Mouse (Mus musculus) gonadal fat pad, adult 2 months (tissue): ENCODE data around the gene Nucb2. TPM values are rescaled to one million over a fixed set of nuclear protein-coding genes. Genes with fewer than 3 reads are reported as not detected.

ENCODE experiments used
- DNase-seq: peaks from one replicate; pipeline ENCODE4 v3.0.0-alpha.2; 2012; ENCODE audit warnings: low read depth
- polyA plus RNA-seq: library from polyadenylated mRNA; depleted of rRNA; stranded (reverse); fragments of >200 nt; gene quantifications from 2 replicates; pipeline ENCODE4 v1.2.3, GENCODE M21; 2012; rRNA removed

Nucb2 gene
- 32.9 and 54.0 TPM in 2 replicates for polyA plus RNA-seq

DNA sequence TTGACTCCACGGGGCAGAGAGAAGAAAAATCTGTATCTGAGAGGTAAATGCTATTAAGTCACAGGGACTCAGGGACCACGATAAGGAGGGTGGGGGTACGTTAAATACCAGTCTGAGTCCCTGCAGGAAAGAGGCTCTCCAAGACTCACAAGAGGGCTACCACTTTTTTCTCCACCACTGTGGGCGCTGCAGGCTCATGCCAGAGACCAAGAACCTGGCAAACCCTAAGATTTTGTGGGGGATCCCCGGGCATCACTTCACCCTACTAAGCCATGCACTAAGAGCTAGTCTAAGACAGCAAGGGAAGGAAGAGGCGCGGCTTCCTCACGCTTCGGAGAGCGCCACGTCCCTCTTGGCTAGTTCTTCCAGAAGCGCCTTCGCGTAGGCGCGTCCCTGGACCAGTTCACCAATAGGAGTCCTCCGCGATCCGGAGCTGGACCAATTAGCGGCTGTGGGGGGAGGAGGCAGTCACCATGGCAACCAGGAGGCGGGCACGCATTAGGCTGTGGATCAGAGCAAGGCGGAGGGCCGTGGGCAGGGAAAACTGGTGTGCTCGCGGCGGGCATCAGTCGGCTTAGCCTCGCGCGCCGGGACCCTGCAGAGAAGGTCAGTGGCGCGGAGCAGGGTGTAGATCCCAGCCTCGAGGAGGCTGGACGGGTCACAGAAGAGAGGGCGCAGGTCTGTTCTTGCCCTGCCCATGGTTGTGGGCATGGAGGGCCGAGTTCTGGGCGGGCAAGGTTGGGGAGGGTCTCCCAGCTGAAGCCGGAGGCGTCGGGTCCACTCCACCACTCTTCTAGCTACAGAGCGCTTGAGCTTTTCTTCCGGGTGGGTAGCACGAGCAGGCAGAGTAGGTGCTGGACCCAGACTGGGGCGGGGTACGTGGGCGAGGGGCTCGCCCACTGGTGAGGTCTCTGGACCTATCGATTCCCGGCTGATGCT, at the start of gene Nucb2:
TSS of gene Nucb2 (plus strand) at position 491 of the 939 bp plus-strand sequence.
- no peak for DNase-seq

DNA sequence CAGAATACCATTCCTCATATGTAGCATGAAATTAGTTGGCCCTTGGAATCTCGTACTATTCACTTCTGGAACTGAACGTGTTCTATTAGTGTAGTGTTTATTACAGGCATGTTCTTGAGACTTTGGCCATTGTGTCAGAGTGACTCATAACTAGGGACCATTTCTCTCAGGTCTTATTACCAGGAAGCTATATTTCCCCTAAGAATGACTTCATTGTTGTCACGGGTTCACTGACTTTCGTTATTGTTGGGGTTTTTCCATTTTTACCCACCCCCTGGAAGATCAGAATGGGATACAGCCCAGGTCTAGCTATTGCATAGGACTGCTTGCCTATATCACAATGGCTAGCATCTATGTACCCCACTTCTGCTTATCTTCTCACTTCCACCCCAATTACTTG, 47.2 kb upstream of the Nucb2 start:
- no peak for DNase-seq

DNA sequence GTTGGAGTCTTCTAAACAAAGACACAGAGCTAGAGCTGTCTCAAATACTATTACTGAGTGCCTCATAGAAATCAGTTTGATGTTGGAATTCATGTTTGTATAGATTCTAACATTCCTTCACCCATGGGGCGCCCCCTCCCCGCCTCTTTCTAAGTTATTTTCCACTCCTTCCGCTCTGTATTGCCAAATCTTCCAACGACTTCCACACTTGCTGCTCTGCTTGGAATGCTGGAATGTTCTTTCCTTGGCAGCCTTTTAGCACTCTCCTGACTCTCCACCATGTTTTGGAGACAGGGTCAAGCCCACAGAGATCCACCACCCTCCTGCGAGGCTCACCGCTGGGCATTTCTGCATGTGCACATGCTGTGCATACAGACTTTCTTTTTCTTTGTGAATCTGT, 46.8 kb upstream of the Nucb2 start:
- DNase-seq, result no peak

DNA sequence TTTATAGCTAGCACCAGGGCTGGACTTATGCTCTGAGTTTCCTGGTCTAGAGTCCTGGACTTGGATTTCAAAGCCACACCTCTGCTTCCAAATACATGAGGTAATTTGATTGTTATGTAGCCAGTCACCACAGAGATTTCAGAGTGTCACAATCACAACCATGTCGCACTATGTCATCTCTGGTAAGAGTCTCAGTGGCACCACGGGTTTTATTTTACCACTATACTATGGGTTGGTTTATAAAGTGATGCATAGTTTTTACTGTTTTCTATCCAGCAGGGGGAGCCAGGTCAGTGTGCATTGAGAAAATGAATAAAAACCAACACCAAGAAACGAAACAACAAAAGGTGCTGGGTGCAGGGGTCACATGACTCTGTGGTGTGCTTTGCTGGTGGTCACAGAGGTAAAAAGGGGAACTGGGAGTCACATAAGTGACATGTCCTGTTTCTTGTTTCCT, 45.2 kb upstream of the Nucb2 start:
- DNase-seq, result no peak

DNA sequence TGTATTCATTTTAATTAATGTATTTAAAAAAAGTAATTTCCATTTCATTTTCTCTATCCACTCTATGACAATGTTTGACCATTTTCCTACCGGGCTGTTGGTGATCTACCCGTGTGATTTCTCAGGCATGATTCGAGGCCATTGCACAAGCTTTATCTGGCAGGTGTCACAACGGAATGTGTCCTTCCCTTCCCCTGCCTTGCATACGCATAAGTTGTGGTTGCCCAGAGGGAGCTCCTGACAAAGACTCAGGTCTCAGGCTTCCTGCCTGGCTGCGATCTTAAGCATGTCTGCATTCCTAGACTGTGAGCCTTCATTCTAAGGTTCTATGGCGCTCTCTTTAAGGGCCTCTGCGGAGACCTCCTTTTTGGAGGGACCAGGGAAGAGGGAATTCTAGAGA, 42.1 kb upstream of the Nucb2 start:
- no peak for DNase-seq

DNA sequence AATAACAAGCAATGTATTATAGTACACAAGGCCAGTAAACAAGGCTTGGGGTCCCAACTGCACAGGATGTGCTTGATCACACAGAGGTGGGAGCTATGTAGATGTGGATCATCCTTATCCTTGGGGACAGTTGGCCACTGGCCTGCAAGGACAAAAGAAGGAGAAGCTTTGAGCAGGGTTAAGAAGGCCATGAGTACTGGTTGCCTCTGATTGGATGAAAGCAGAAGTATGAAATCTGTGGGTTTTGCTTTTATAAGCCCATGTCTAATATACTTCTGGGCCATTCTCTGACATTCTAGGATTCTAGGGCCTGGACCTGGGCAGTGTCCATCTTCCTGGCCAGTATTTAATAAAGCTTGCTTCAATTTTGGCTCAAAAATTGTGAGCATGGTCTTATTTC, 28.3 kb upstream of the Nucb2 start:
- no peak for DNase-seq

DNA sequence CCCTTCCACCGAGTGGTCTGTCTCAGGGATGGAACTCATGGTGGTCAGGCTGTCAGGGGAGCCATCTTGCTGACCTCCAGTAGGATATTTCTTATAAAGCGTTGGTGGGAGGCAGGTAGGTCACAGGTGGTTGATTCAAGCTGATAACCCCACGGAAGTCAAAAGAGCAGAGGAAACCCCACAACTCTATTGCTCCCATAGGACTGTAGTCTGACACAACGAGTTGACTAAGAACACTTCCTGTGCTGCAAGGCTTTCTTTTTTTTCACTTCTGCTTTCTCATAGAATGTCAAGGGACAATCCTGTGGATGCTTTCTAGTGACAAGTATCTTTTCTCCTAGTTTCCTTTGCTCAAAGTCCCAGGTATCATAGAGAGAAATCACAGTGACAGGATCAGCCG, 27.9 kb upstream of the Nucb2 start:
- no peak for DNase-seq

DNA sequence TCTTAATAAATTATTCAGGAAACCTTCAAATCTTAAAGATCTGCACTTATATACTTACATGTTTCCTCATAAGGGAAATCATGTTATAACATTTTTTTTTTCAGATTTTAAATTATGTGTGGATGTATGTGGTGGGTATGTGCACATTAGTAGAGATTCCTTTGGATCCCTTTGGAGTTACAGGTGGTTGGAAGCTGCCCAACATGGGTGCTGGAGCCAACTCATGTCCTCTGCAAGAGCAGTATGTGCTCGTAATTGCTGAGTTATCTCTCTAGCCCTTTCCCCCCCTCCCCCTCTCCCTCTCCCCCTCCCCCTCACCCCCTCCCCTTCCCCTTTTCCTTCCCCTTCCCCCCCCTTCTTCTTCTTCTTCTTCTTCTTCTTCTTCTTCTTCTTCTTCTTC, 21.1 kb upstream of the Nucb2 start:
- no peak for DNase-seq

DNA sequence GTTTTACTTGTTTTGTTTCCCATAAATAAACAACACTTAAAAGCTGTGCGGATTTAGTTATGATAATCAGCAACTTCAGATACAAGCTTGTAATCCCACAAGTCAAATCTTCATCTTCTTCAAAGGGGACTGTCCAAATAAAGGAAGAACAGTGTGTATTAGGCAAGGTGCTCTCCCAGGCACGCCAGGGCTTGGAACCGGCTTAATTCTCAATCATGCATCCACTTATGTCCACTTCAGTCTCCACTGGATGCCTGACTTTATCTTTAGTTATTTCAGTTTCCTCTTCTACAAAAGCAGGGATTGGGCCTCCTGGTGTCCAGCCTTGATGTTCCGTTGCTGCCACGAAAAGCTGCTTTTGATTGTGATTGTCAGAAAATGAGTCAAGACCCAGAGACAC, 20.4 kb upstream of the Nucb2 start:
- no peak for DNase-seq

DNA sequence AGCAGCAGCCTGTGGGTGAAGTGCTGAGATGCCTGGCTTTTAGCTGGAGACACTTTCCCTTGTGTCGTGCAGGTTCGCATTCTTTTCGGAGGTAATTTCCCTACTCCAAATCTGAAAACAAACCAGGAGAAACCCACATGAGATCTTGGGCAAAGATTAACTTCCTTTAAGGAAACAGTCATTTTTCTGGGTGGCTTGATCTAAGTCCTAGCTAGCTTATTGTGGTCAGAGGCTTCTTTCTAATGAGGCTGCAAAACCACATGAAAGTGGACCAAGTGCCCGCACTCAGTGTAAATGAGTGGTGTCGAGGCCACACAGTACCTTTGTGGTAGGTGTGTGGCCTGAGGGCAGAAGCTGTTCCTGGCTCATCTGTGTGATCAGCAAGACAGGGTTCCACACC, 20.0 kb upstream of the Nucb2 start:
- DNase-seq, result no peak

DNA sequence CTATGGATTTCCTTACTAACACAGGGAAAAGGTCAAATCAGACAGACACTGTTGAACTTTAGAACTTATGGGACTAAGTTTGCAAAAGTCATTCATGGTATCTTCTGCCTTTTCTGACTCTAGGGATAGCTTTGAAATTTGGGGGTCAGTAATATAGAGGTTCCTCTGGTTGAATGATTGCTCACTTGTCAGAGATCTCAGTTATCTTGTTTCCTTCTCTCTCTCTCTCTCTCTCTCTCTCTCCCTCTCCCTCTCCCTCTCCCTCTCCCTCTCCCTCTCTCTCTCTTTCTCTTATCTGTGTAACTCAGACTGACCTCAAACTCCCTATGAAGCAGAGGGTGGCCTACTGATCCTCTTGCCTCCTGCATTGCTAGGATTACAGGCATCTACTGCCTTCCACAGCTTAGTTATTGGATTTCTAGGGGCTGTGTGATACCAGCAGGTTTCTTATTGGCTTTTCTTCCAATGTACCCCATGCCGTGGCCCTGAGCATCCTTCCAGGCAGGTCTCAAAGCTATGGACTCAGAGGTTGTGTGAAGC, 19.0 kb upstream of the Nucb2 start:
- DNase-seq, result no peak

DNA sequence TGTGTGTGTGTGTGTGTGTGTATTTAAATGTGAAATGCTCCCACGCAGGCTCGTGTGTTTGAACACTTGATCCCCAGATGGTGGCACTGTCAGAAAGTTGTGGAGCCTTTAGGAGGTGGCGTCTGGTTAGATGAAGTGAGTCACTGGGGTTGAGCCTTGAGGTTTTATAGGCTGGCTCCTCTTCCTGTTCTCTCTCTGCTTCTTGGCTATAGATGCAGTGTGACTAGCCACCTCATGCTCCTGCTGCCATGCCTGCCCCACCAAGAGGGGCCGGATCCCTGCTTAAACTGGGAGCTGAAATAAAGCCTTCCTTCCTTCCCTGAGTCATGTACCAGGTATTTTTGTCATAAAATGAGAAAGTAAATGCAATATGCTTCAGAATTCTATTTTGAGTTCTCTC, 13.1 kb upstream of the Nucb2 start:
- DNase-seq, result no peak

DNA sequence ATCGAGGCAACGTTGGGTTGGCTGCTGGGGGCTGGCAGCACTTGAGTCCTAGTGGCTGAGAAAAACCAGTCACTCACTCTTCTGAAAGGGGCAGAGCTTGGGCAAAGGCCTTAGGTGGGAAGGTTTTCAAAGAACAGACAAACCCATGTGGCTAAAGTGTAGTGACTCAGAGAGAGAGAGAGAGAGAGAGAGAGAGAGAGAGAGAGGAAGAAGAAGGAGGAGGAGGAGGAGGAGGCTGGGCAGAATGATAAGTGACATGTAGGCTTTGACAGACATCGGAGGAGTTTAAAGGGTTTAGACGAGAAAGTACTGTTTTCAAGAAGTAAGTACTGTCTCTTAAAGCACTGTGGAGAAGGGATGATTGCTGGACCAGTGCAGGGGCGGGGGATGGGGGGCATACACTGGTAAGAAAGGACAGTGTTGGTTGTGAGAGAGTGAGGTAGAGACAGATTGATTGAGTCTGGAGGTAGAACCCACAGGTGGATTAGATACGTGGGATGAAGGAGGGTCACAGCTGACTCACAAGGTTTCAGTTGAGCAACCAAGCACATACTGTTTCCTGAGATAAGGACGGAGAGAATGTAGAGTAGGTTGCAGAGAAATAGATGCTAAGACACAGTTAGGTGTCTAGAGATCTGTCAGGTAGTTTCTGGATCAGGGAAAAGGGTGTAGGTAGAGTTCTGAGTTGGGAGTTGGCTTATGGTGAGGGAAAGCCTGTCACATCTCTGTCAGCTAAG, 10.7 kb upstream of the Nucb2 start:
- DNase-seq, result no peak

DNA sequence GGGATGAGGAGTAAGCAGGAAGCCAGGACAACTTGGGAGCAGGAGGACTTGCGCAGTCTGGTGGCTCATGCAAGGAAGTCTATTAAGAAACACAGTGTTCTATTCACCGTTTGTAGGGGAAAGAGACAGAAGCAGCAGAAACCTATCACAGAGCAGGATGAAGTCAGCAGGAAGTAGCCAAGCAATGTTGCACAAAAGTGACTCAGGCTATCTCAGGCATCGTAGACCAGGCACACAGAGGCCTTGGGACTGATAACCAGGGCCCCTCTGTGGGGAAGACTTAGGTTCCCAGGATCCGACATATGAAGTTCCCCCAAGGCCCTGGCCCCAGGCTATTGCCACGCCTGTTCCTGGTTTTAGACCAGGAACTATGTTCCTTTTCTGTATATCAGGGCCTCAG, 9.6 kb upstream of the Nucb2 start:
- DNase-seq, result no peak

DNA sequence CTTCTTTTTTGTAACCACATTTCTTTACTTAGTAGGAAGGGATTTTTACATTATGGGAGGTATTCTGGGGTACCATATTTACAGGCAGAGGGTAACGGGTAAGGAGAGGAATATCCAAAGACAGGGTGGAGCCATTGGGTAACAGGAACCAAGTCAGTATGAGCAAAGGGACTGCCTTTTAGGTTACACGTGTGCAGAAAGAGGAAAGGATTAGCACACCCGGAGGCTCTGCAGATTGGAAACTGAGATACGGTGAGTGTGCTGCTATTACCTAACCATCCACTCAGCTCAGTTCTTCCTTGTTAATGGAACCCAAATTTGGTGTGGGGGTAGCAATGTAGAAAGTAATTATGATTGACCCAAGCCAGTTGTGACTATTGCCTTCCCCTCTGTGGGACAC, 7.4 kb upstream of the Nucb2 start:
- DNase-seq, result no peak

DNA sequence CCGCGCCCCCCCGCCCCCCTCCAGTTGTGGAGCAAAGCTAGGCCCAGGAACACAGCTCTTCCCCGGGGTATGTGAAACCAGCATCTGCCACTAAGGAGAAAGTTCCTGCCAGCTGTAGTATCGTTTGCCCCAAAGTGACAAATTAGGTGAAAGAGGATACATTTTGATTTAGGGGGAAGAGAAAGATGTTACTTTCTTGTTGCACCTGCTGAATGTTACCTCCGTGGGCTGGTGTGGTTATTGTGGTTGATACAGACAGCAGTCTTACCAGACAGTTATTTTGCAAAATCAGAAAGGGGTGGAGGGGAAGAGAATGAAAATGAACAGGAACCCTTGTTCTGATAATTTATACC, 625 bp downstream of the Nucb2 start:
- no peak for DNase-seq

DNA sequence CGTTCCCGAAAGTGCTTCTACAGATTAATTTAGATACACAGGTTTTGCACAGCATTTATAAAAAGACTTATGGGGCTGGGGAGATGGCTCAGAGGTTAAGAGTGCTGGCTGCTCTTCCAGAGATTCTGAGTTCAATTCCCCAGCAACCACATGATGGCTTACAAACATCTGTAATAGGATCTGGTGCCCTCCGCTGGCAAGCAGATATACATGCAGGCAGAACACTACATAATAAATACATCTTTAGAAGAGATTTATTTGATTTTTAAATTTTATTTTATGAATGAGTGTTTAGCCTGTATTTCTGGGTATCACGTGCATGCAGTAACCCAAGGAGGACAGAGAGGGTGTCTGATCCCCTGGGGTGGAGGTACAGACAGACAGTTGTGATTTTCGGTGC, 9.9 kb downstream of the Nucb2 start:
- DNase-seq, result no peak

DNA sequence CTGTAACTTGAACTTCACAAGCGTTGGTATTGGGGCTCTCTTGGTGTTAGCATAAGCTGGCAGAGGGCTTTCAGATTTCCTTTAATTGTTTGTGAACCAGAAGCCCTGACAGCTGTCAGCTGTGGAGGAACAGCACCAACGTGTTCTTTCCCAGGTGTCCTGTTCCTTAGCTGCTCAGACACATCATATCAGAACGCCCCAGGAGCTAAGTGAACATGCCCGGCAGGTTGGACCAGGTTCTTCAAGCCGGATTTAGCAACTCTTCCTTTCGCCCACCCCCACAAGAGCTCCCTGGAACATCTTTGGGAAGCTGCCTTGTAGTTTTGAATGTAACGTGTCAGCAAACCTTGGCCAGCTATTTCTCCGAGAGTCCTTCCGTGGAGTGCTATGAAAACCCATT, 10.4 kb downstream of the Nucb2 start:
- no peak for DNase-seq

DNA sequence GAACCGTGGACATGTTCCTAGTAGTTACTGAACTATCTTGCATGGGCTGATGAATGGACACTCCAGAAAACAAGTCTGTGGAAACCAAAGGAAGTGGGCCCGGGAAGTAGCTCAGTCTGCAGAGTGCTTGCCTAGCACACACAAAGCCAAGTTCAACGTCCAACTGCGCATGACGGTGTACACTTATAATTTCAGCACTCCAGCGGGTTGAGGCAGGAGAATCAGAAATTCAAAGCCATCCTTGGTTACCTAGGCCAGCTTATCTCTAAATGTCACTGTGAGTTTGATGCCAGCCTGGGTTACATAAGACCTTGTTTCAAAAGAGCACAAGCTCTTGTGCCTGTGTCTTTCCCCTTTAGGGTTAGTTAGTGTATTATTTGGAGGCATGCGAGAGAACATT, 10.9 kb downstream of the Nucb2 start:
- no peak for DNase-seq

DNA sequence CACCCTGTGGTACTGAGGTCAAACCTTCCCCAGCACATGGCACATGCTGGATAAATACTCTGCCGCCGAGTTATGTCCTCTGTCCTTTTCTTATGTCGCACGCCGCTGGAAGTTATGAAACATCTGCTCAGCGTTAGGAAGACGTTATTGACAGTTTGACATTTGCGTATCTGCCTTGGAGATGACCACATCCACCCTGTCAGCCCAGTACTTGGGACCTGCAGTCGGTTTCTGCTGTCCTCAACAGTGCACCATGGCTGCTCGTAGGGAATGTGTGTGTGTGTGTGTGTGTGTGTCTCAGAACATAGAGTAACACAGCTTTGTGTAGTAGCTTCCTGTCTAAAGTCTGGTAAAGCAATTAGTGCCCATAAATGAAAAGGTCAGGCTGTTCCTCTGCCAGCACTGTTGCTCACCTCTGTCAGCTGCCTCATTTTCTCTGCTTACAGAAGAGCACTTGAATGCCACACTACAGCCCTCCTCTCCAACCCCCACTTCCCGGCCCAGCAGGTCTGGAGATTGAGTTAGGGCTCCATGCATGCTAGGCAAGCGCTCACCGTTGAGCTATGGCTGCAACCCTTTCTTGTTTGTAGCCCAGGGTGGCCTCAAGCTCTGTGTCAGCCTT, 11.5 kb downstream of the Nucb2 start:
- no peak for DNase-seq

DNA sequence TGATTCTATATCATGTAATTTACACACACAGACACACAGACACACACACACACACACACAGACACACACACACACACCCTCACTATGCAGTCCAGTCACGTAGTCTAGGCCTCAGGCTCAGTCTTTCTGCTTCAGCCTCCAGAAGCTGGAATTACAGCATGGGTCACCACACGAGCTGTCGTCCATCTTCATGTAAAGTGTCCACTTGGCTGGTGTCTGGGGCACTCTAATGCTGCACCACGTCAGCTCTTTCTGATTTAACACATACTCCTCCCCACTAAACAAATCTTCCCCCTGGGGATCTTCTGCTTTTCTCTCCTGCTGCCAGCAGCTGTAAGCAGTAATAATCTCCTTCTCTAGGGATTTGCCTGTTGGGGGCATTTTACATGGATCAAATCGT, 13.1 kb downstream of the Nucb2 start:
- DNase-seq, result no peak

DNA sequence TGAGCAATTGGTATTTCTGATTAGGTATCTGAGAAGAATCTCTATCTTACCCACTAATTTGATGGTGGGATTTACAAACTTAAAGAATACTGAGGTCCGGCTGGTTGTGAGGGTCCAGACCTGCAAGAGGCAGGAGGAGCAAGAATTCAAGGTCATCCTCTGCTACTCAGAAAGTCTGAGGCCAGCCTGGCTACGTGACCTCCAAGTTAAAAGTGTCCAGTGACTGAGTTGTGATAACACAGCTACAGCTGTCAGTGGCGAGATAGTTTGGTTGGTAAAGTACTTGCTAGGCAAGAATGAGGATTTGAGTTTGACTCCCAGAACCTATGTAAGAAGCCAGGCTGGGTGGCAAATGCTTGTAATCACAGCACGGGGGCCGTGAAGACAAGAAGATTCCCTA, 14.0 kb downstream of the Nucb2 start:
- DNase-seq, result no peak

DNA sequence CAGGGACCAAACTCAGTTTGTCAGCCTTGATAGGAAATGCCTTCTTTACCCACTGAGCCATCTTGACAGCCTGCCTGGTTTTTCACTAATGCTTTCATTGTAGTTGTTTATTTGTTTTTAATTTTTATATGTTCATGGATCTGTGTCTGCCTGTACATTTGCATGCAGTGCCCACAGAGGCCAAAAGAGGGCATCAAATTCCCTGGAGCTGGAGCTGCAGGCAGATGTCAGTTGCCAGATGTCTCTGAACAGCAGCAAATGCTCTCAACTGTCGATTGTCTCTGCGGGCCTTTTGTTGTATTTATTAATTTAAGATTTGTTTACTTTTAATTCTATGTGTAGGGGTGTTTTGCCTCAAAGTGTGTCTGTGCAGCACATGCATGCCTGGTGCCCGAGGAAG, 15.6 kb downstream of the Nucb2 start:
- no peak for DNase-seq
